Mouse (Mus musculus) embryonic fibroblast, embryonic 13.5 days (primary cell): ENCODE measurements around the gene Dnm2. TPM values are rescaled to one million over a fixed set of nuclear protein-coding genes. Genes with fewer than 3 reads are reported as not detected.
A peak's percentile ranks its signal among the peaks of the same experiment; 100 is the strongest.
"Not testable (repeated sequence)": the region's sequence is repeated elsewhere in the genome, so short reads cannot be mapped to it uniquely, and the experiment has no call there.

ENCODE experiments used
- H3K27ac ChIP-seq: 2 replicates; pipeline ENCODE4 v1.5.1; 2012; ENCODE audit warnings: low read length, control low read depth, inconsistent platforms; ENCODE audit not compliant: insufficient read depth
- H3K4me1 ChIP-seq: 2 replicates; pipeline ENCODE4 v1.6.1; 2011; ENCODE audit warnings: low read length; ENCODE audit not compliant: control insufficient read depth, insufficient read depth
- H3K4me3 ChIP-seq: 2 replicates; pipeline ENCODE4 v1.5.1; 2011; ENCODE audit warnings: mild to moderate bottlenecking, control low read depth, low read length; ENCODE audit not compliant: insufficient read depth
- CTCF ChIP-seq: IDR thresholded peaks from 2 replicates; pipeline ENCODE4 v1.5.1; 2011; ENCODE audit warnings: mild to moderate bottlenecking, control low read depth, low read length, moderate library complexity, borderline replicate concordance; ENCODE audit not compliant: insufficient read depth
- POLR2A ChIP-seq: IDR thresholded peaks from 2 replicates; pipeline ENCODE4 v1.6.1; 2011; ENCODE audit warnings: low read depth, mild to moderate bottlenecking, control low read depth, low read length, moderate library complexity
- polyA plus RNA-seq: library from polyadenylated mRNA; stranded (reverse); fragments of >200 nt; gene quantifications from 2 replicates; pipeline ENCODE4 v1.2.4, GENCODE M21; 2011; ENCODE audit warnings: low read depth; ENCODE audit not compliant: missing spikeins, insufficient read length

The Dnm2 gene
- polyA plus RNA-seq, 1 experiment: 77.2 TPM

GRCm38 (mm10) chr9:21510689-21511015 lies 85.9 kb downstream of the Dnm2 start:
- TF ChIP-seq POLR2A (no peak), CTCF (no peak)
- Histone ChIP-seq H3K4me1 (peaks cover 5% of the 10 kb centered on the region), H3K27ac (0 out of 2 replicates have a peak overlapping the region, but pooled peaks have one; percentile 96), H3K4me3 (peak overlapping the region; percentile 58)

DNA sequence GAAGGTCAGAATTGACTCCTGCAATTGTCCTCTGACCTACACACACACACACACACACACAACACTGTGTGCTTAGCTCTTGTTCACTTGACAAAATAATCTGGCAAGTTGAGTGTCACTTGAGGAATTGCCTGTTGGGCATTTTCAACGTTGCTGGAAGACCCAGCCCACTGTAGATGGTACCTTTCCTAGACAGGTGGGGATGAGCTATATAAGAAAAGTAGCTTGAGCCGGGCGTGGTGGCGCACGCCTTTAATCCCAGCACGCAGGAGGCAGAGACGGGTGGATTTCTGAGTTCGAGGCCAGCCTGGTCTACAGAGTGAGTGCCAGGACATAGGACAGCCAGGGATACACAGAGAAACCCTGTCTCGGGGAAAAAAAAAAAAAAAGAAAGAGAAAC lies 86.3 kb downstream of the Dnm2 start:
- Histone ChIP-seq H3K4me3 (peak overlapping the region; percentile 58), H3K27ac (no peak overlapping the region), H3K4me1 (peaks cover 5% of the 10 kb centered on the region)
- TF ChIP-seq CTCF: no peak
- no peak for TF ChIP-seq POLR2A

DNA sequence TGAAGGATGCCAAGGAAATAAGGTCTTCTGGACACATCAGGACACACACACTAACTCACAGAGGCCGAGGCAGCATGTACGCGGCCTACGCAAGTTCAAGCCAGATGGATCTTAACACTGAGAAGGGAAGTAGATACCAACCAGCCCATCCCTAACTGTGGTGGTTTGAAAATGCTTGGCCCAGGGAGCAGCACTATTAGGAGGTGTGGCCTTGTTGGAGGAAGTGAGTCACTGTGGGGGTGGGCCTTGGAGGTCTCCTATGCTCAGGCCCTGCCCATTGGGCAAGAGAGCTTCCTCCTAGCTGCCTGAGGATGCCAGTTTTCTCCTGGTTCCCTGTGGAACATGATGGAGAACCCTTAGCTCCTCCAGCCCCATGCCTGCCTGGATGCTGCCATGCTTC lies 88.8 kb downstream of the Dnm2 start:
- H3K27ac ChIP-seq: no peak overlapping the region
- TF ChIP-seq POLR2A: no peak
- TF ChIP-seq CTCF: no peak
- peaks cover 5% of the 10 kb centered on the region for H3K4me1 ChIP-seq
- no peak overlapping the region for H3K4me3 ChIP-seq

- H3K4me3 ChIP-seq: no peak overlapping the region
- no peak for TF ChIP-seq CTCF
- TF ChIP-seq POLR2A: no peak
- H3K27ac ChIP-seq: no peak overlapping the region
- H3K4me1 ChIP-seq: no peaks in the 10 kb centered on the region
Observed at GRCm38 (mm10) chr9:21517947-21518495, 93.3 kb downstream of the Dnm2 start.

GRCm38 (mm10) chr9:21518690-21519089 lies 94.0 kb downstream of the Dnm2 start:
- H3K4me3 ChIP-seq, H3K27ac ChIP-seq, H3K4me1 ChIP-seq: not testable (repeated sequence)

DNA sequence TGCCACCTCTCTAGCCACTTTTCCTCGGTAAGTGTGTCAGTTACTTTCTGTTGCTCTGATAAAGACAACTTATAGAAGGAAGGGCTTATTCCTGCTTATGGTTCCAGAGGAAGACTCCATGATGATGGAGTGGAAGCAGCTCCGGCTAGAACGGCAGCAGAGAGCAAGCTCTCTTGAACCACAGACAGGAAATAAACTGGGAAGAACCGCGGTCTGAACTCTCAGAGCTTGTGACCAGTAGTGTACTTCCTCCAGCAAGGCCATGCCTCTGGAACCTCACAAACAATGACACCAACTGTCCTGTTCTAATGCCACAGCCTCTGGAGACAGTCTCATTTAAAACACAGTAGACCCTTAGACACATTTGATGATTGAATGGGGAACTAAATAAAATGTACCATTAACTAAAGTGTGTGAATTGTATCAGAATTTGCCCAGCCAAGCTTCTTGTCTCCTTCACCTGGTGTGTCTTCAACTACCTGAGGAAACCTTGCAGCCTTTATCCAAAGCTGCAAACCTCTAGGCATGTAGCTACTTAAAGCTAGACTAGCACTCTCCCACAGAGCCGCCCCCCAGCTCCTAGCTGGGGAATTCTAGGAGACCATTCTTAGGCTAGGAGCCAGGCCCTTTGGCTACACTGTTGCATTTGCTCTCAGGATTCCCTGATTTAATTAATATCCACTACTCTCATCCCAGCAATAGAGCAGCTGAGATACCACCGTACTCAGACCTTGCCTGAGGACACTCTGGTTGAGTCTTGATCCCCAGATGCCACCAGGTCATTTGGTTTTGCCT lies 100.6 kb downstream of the Dnm2 start:
- H3K4me1 ChIP-seq: no peaks in the 10 kb centered on the region
- H3K4me3 ChIP-seq: no peak overlapping the region
- no peak for TF ChIP-seq CTCF
- TF ChIP-seq POLR2A: no peak
- H3K27ac ChIP-seq: no peak overlapping the region

DNA sequence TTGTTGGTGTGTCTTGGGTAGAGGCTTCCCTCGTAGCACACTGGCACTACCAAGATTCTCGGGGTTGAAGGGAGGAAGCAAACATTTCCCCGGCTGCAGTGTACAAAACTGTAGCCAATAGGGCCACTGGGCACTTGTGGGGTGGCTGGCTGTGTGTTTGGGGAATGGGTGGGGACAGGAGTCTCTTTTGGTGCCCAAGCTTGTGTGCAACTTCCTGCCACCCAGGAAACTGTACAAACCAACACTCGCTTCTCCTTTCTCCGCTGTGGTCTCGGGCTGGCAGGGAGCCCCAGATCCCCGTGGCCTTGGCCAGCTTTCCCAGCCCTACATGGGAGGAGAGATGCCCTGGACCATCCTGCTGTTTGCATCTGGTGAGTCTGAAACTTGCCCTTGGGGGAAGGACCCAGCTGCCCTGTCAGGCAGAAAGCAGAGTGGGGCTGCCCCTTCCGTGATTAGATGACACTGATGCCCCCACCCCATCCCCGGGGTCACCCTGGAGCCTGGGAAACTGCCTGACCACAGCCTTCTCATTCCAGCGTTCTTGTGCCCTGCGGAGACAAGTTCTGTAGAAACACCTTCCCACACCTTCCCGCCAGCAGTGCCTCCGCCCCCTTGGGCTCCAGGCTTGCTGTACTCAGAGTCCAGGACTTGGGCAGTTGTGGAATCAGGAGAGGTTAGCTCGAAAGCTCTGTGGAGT lies 101.4 kb downstream of the Dnm2 start, which contains the start of gene AB124611:
AB124611 (plus strand) TSS at position 240 of the 697 bp plus-strand sequence.
- H3K27ac ChIP-seq: no peak within 1 kb of the TSS

DNA sequence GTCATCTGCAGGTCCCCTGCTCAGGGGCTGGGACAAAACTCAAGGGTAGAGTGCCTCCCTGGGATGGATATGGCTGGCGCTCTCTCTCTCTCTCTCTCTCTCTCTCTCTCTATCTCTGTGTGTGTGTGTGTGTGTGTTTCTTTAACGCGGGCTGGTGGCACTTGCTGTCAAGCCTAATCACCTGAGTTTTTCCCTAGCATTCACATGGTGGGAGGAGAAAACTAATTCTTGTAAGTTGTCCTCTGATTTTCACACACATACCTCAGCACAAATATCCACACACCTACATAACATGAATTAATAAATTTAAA lies 101.9 kb downstream of the Dnm2 start:
- no peak overlapping the region for H3K27ac ChIP-seq
- no peaks in the 10 kb centered on the region for H3K4me1 ChIP-seq
- TF ChIP-seq POLR2A (no peak), CTCF (no peak)
- H3K4me3 ChIP-seq: no peak overlapping the region

More for the DNA sequence above, 101.4 kb downstream of the Dnm2 start, which contains the start of gene AB124611:
- Histone ChIP-seq H3K4me1 (no peaks in the 10 kb centered on the region), H3K4me3 (no peak within 1 kb of the TSS)
- TF ChIP-seq POLR2A (no peak), CTCF (no peak)

DNA sequence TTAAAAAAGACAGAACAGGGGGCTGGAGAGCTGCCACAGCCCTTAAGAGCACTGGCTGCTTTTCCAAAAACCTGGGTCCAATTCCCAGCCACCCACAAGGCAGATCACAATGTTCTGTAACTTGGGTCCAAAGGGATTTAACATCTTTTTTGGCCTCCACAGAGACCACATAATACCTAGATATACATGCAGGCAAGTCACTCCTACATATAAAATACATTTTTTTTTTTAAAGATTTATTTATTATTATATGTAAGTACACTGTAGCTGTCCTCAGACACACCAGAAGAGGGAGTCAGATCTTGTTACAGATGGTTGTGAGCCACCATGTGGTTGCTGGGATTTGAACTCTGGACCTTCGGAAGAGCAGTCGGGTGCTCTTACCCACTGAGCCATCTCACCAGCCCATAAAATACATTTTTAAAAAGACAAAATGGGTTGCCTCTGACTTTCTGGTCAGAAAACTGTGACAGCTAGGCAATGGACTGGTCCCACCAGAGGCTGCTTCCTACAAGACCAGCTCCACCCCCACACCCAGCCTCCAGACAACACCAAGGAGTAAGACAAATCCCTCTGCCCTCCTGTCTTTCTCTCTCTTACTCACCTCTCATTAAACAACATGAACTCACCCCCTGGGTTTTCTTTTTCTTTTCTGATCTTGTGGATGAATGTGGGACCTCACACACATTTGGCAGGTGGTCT lies 102.5 kb downstream of the Dnm2 start:
- Histone ChIP-seq H3K27ac (no peak overlapping the region), H3K4me3 (no peak overlapping the region), H3K4me1 (no peaks in the 10 kb centered on the region)
- TF ChIP-seq POLR2A (no peak), CTCF (no peak)

DNA sequence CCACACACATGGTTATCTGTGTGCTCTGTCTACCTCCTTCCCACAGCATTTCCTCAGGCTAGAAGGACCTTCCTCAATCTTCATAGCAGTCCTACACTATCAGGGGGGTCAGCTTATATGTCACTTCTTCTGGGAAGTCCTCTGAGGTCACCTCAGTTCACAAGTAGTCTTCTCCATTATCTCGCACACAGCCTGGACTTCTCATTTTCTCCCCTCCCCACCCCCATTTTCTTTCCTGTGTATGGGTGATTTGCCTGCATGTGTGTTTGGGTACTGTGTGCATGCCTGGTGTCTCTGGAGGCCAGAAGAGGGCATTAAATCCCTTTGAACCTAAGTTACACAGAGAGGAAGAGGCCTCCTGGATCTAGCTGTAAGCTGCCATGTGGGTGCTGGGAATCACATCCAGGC lies 103.2 kb downstream of the Dnm2 start:
- Histone ChIP-seq H3K27ac (no peak overlapping the region), H3K4me3 (no peak overlapping the region), H3K4me1 (no peaks in the 10 kb centered on the region)
- TF ChIP-seq CTCF (no peak), POLR2A (no peak)
